Mouse (Mus musculus) mouse embryonic stem cell (cell line): ENCODE results near the gene Ikbke.
"Not testable (repeated sequence)": the region's sequence is repeated elsewhere in the genome, so short reads cannot be mapped to it uniquely, and the experiment has no call there.

Experiments
- in situ Hi-C, 2 experiments: fragments of 300-500 bp; cut with MboI; formaldehyde crosslinking; loops; 1 replicate in 1 of 2; 3 replicates in 1 of 2; pipeline ENCODE4 v1.14.3; 2019 to 2020; ENCODE audit warnings: low sequenced_read_pairs in 2 of 2, low pct_unique_long_range_greater_than_20kb in 1 of 2, mixed read lengths in 1 of 2; ENCODE audit not compliant: unreplicated experiment in 1 of 2

Gene Ikbke

DNA sequence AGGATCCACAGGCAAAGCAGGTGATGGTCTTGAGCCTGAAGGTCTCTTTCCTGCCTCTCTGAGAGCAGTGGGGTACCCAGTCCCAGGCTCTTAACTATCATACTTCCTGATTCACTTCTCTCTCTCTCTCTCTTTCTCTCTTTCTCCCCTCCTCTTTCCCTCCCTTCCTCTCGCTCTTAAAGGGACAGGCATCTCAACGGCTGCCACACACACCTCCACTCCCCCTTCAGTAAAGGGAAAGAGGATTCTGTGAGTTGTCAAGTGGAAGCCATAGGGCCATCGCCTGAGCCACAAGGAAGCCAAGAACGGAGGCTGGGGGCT, at the start of gene Ikbke:
Ikbke (minus strand) TSS at position 151 of the 321 bp plus-strand sequence.
- in situ Hi-C loops, result loop anchor here in 1 of 2 experiments (10.0 kb wide), 1 partner anchor 275 kb away; no protein-coding TSS in a partner anchor

GRCm38 (mm10) chr1:131329093-131329492, 49.7 kb upstream of the Ikbke start:
- in situ Hi-C loops, result not testable (repeated sequence)

- in situ Hi-C loops, result no loop called here
These were observed 47.8 kb upstream of the Ikbke start for GRCm38 (mm10) chr1:131327167-131327566.

- in situ Hi-C loops, result no loop called here
These were observed 45.5 kb upstream of the Ikbke start for GRCm38 (mm10) chr1:131324816-131325463.

DNA sequence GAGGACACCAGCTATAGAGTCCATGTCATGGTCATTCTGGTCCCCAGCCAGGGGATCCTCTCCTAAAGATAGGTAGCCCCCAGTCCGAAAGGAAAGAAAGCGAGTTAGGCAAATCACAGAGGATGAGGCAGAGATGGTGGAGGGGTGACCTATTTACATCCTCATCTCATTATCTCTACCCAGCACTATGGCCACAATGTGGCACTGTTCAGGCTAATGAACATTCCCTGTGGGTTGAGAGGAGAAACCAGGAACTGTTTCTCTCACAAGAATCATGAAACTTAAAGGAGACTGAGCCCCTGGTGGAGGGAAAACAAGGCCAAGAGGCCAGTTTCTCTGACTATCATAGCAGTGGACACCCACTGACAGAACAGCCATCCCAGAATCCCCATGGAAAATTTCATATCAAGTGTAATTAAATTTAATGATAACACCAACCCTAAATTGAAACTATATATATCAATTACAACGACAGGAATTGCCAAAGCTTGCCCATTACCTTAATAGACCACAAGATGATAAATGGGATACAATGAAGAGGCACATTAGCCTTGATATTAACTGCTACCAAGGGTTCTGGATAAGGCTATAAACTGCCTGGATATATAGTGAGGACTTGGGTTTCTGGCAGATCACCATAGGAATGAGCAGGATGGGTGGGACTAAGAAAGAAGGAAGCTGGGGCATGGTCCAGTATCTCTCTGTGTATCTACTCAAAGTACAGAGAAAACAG, 40.4 kb upstream of the Ikbke start:
- in situ Hi-C loops, result no loop called here

- in situ Hi-C loops, result no loop called here
These were observed 39.0 kb upstream of the Ikbke start for GRCm38 (mm10) chr1:131318397-131318796.

GRCm38 (mm10) chr1:131317625-131318024, 38.2 kb upstream of the Ikbke start:
- in situ Hi-C loops, result no loop called here

DNA sequence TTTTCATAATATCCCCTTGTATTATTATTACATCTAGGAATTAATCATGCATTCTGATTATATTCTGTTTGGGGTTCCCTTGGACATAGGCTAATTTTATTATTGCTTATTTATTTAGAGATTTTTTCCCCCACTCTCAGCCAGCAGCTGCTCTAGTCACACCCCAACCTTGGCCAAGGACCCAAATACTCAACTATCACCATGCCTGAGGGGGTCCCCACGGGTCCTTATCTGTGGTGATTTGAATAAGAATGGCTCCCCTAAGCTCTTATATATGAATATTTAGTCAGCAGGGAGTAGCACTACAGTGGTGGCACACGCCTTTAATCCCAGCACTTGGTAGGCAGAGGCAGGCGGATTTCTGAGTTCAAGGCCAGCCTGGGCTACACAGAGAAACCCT, 31.9 kb upstream of the Ikbke start:
- in situ Hi-C loops, result no loop called here

DNA sequence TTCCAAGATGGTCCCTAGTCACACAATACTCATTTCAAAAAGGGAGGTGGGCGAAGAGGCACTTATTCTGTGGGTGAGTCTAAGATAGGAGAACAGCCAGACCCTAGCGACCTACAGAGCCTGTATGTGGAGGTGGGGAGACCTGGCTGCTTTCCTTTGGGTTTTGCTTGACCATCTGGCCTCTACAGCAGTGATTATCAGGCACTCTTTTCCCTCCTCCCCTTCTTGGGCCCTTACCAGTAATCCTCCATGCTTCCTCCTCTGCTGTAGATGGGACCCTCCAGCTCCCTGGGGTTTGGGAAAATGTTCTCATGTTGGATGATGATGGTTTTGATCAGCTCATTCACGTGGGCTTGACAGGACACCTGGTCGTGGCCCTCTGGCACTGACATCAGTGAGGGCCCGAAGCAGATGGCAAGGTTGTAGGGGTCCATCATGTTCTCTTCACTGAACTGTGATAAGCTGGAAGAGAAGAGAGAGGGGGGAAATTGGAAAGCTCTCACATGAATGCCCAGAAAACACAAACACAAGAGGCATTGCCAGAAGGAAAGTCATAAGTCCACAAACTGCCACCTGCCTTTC, 30.9 kb upstream of the Ikbke start:
- in situ Hi-C loops, result no loop called here

DNA sequence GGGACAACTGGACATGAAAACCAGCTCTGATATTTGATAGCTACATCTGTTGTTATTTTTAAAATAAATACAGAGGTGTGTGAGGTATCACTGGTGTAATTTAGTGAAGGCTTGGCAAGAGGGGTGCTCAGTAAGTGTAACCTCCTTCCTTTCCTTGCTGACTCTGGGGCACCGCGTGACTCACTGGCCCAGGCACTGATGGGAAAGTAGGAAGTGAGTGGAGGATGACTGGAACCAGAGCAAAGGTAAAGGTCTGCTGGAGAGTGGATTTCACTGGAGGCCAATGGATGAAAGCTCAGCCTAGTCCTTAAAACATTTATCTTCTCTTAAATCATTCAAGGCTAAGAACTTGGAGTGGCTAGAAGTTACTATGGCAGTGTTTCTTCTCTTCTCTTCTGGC, 21.3 kb upstream of the Ikbke start:
- in situ Hi-C loops, result no loop called here

GRCm38 (mm10) chr1:131299788-131300187, 20.4 kb upstream of the Ikbke start:
- in situ Hi-C loops, result no loop called here

DNA sequence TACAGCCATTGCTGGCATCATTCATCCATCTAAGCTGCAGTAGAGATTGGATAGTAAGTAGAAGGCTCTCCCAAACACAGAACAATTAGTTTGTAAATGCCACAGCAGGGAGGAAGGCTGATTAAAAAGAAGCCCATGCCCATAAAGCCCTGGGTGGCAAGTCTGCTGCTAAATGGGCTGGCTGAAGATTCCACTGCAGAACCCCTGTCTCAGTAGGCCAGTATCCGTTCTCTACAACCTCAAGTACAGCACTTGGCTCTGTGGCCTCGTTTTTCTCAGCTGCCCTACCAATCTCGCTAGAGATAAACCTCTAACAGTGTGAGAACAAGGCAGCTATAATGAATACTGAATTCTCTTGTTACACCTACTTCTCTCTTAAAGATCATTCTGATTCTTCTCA, 19.8 kb upstream of the Ikbke start:
- in situ Hi-C loops, result no loop called here

DNA sequence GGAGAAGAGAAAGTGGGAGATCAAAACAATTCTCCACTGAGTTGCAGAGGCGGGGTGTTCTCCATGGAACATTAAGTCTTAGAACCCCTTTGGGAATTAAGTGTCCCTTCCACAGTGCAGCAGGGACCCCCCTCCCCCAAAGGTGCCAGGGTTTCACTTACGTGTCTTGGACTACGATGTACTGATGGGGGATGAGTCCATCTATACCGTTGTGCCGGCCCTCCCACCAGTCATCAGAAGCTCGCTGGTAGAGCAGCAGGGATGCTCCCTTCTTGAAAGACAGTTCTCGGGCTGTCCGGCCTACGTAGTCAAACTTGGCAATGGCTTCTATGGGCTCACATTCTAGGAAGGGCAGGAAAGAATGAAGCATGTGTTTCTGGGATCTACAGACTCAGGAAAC, 18.8 kb upstream of the Ikbke start:
- in situ Hi-C loops, result no loop called here

GRCm38 (mm10) chr1:131296726-131297125, 17.3 kb upstream of the Ikbke start:
- in situ Hi-C loops, result no loop called here

DNA sequence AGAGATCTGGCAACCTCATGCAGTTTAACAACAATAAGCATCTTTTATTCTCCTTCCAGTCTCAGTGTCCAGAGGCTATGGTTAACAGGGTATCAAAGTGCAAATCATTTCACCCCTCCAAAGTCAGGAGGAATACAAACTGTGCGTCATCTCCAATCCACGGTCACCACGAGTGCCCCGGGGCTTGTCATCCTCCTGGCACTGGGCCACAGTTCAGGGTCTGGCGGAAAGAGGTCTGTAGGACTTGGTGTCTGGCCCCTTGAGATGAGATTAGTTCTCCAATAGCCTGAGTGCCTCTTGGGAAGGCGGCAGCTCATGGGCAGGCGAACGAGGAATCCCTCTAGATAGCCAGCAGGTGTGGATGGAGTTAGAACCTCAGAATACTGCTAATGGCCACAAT, 15.8 kb upstream of the Ikbke start:
- in situ Hi-C loops, result no loop called here

DNA sequence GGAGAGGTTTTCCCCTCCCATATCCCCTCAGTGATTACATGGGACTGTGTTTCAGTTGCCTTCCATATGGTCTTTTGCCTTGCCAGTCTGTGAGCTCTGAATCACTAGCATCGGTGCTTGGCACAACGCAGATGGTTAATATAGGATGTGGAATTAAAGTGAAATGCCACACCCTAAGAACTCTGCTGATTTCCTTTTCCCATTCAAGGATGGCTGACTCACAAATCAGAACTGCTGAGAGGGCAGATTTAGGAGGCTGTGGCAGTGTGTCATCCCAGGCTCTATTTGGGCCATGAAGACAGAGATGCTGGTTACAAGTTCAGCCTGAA, 14.5 kb upstream of the Ikbke start:
- in situ Hi-C loops, result no loop called here

DNA sequence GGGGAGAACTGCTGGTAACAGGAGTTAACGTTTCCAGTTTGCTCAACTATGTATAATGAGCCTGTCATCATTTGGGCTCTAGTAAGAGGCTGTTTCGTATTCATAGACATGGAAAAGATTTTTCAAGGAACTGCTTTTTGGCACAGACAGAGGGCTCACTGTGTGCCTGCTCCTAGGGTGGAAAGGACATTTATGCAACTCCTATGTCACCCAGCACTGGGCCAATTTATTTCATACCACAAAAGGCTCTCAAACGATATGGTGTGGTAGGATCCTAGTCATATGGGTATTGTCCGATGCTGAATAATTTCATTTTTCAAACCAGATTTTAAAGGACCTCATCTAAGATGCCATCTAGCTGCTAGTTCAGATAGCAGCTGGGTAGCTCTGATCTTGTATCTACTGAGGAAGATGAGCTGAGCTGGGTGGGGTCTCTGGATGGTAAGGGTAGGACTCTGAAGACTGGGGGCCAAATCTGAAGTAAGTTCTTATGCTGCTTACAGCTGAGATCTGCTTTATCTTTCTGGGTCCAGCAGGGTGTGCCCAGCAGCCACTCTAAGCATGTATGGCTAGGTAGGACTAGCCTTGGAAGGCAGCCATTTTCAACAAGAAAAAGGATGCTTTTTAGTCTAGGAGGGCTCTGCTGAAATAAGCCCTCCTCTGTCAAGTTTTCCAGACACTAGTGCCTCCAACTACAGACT, 14.0 kb upstream of the Ikbke start:
- in situ Hi-C loops, result no loop called here

- in situ Hi-C loops, result no loop called here
These were observed 11.2 kb upstream of the Ikbke start for GRCm38 (mm10) chr1:131290648-131291047.

DNA sequence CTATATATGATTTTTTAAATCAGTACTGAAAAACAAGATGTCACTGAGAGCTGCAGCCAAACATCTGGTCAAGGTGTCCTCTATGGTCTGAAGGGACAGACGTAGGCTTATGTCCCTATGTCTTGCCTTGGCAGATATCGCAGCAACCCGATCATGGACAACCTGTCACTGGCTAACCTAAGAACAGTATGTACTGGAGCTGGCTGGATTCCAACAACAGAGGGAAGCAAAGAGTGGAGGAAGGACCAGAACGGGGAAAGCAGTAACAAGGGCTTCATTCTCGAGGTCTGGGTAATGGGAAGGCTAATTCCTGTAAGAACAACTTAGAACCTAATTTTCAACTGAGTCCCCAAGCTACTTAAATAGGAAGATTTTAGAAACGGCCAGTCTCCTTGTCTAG, 9.5 kb upstream of the Ikbke start:
- in situ Hi-C loops, result no loop called here

DNA sequence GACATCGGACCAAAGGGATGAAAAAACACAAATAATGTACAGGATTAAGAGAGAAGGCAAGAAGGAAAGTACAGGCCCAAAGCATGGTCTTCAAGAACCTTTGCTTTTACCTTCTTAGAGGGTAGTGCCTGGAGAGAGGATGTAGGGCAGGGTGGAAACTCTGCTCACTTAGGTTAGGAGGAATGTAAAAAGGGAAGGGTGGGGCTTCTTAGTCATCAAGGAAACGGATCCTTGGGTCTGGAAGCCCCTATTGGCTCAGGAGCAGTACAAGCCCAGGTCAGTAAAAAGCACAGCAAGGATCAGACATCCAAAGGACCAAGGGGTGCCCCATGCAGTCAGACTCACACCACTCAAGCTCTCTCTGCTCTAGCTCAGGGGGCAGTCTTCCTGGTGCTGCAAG, 7.9 kb upstream of the Ikbke start:
- in situ Hi-C loops, result no loop called here
